Mouse (Mus musculus) megakaryocyte-erythroid progenitor cell, adult 5 weeks (primary cell): ENCODE results near the gene Dnhd1. TPM values are rescaled to one million over a fixed set of nuclear protein-coding genes. Genes with fewer than 3 reads are reported as not detected.

Experiments
- polyA plus RNA-seq: library from polyadenylated mRNA; stranded (reverse); fragments of >175 nt; gene quantifications from 2 replicates; pipeline ENCODE4 v1.2.3, GENCODE M21; 2012

Gene Dnhd1
- polyA plus RNA-seq: 0.23 and 0.38 TPM in 2 replicates

GRCm38 (mm10) chr7:105650639-105651435 lies at the start of gene Dnhd1:
TSS of gene Dnhd1 (plus strand) at chr7:105650827.

GRCm38 (mm10) chr7:105633127-105633800 lies 17.4 kb upstream of the Dnhd1 start, which contains the start of gene Trim3:
TSS of gene Trim3 (minus strand) at chr7:105633571.

GRCm38 (mm10) chr7:105639756-105640155 lies 10.9 kb upstream of the Dnhd1 start, which contains the start of gene Timm10b:
TSS of gene Timm10b (plus strand) at chr7:105640056.

GRCm38 (mm10) chr7:105640233-105640893 lies 10.3 kb upstream of the Dnhd1 start, which contains the start of the genes Arfip2 and Gm45799:
TSS of gene Arfip2 (minus strand) at chr7:105640416.
TSS of gene Gm45799 (plus strand) at chr7:105640552.

GRCm38 (mm10) chr7:105736264-105736901 lies 85.8 kb downstream of the Dnhd1 start, which contains the start of gene Ilk:
TSS of gene Ilk (plus strand) at chr7:105736592.

GRCm38 (mm10) chr7:105736911-105737521 lies 86.4 kb downstream of the Dnhd1 start, which contains the start of gene Rrp8:
TSS of gene Rrp8 (minus strand) at chr7:105737385.

GRCm38 (mm10) chr7:105743926-105744590 lies 93.4 kb downstream of the Dnhd1 start, which contains the start of gene Taf10:
TSS of gene Taf10 (minus strand) at chr7:105744361.

GRCm38 (mm10) chr7:105751491-105752433 lies 101.1 kb downstream of the Dnhd1 start, which contains the start of gene Tpp1:
TSS of gene Tpp1 (minus strand) at chr7:105752235.

Other genes with a start within 250 kb of the Dnhd1 start
- 0.06 TPM in 1 of 2 replicates, not detected in the other for gene Cnga4, start 246.3 kb upstream of the Dnhd1 start, polyA plus RNA-seq
- not detected in 2 replicates for gene Cckbr, start 225.1 kb upstream of the Dnhd1 start, polyA plus RNA-seq
- 2.5 and 4.2 TPM in 2 replicates for gene Cavin3, start 168.5 kb upstream of the Dnhd1 start, polyA plus RNA-seq
- 18.2 and 20.3 TPM in 2 replicates for gene Smpd1, start 96.5 kb upstream of the Dnhd1 start, polyA plus RNA-seq
- 0.54 and 1.1 TPM in 2 replicates for gene Apbb1, start 69.2 kb upstream of the Dnhd1 start, polyA plus RNA-seq
- not detected in 2 replicates for gene Hpx, start 50.7 kb upstream of the Dnhd1 start, polyA plus RNA-seq
- gene Trim3, start 17.3 kb upstream of the Dnhd1 start, polyA plus RNA-seq: 10.2 and 10.6 TPM in 2 replicates
- gene Timm10b, start 10.8 kb upstream of the Dnhd1 start, polyA plus RNA-seq: 178 and 270 TPM in 2 replicates
- 80.3 and 83.8 TPM in 2 replicates for gene Arfip2, start 10.4 kb upstream of the Dnhd1 start, polyA plus RNA-seq
- 87.9 and 116 TPM in 2 replicates for gene Gm45799, start 10.3 kb upstream of the Dnhd1 start, polyA plus RNA-seq
- 47.1 and 54.7 TPM in 2 replicates for gene Ilk, start 85.8 kb downstream of the Dnhd1 start, polyA plus RNA-seq
- 18.9 and 33.4 TPM in 2 replicates for gene Rrp8, start 86.6 kb downstream of the Dnhd1 start, polyA plus RNA-seq
- 290 and 304 TPM in 2 replicates for gene Taf10, start 93.5 kb downstream of the Dnhd1 start, polyA plus RNA-seq
- 35.6 and 36.7 TPM in 2 replicates for gene Tpp1, start 101.4 kb downstream of the Dnhd1 start, polyA plus RNA-seq
- gene Dchs1, start 136.8 kb downstream of the Dnhd1 start, polyA plus RNA-seq: 0.06 and 0.19 TPM in 2 replicates
- 84.2 and 99.0 TPM in 2 replicates for gene Mrpl17, start 160.3 kb downstream of the Dnhd1 start, polyA plus RNA-seq